Mouse (Mus musculus) cerebral cortex, adult 2 months (tissue): ENCODE results near the gene Strada.

Experiments used
- WGBS: fragments of 180-500 bp; shearing (Covaris S2); methylation state at CpG from one replicate; pipeline ENCODE4 v1.1.7; 2018; 5-methylcytosine and 5-hydroxymethylcytosine counted together

The Strada gene

GRCm38 (mm10) chr11:106155761-106156160 is 46.2 kb downstream of the Strada start:
- 34% methylated on average over 3 of the region's 3 CpGs for WGBS

GRCm38 (mm10) chr11:106154770-106155169 is 47.2 kb downstream of the Strada start:
- WGBS = 43% methylated on average over 2 of the region's 2 CpGs

GRCm38 (mm10) chr11:106154091-106154490 is 47.9 kb downstream of the Strada start:
- WGBS = 62% methylated on average over 5 of the region's 5 CpGs

- 39% methylated on average over 8 of the region's 8 CpGs for WGBS
Observed at GRCm38 (mm10) chr11:106152132-106152531, 49.8 kb downstream of the Strada start.

- WGBS = 88% methylated on average over 3 of the region's 3 CpGs
Observed at GRCm38 (mm10) chr11:106151219-106151618, 50.7 kb downstream of the Strada start.

GRCm38 (mm10) chr11:106134580-106135528 is 67.1 kb downstream of the Strada start:
- WGBS = 27% methylated on average over 8 of the region's 8 CpGs

GRCm38 (mm10) chr11:106132516-106132915 is 69.5 kb downstream of the Strada start:
- WGBS = 93% methylated on average over 5 of the region's 5 CpGs

GRCm38 (mm10) chr11:106129477-106129876 is 72.5 kb downstream of the Strada start:
- WGBS = 84% methylated on average over 1 of the region's 1 CpGs

- 89% methylated on average over 4 of the region's 6 CpGs for WGBS
Observed at GRCm38 (mm10) chr11:106126727-106127373, 75.1 kb downstream of the Strada start.

GRCm38 (mm10) chr11:106125827-106126226 is 76.1 kb downstream of the Strada start:
- 54% methylated on average over 1 of the region's 1 CpGs for WGBS

GRCm38 (mm10) chr11:106124784-106125183 is 77.2 kb downstream of the Strada start:
- 37% methylated on average over 4 of the region's 4 CpGs for WGBS

- WGBS = 52% methylated on average over 3 of the region's 3 CpGs
Observed at GRCm38 (mm10) chr11:106122736-106123135, 79.2 kb downstream of the Strada start.

- 74% methylated on average over 5 of the region's 5 CpGs for WGBS
Observed at GRCm38 (mm10) chr11:106122221-106122620, 79.7 kb downstream of the Strada start.
